Mouse (Mus musculus) cerebellum, adult 9-10 months (tissue): ENCODE results near the gene Disp1.

ENCODE experiments used
- DNase-seq: peaks from one replicate; pipeline ENCODE4 v3.0.0; 2022

Gene Disp1

DNA sequence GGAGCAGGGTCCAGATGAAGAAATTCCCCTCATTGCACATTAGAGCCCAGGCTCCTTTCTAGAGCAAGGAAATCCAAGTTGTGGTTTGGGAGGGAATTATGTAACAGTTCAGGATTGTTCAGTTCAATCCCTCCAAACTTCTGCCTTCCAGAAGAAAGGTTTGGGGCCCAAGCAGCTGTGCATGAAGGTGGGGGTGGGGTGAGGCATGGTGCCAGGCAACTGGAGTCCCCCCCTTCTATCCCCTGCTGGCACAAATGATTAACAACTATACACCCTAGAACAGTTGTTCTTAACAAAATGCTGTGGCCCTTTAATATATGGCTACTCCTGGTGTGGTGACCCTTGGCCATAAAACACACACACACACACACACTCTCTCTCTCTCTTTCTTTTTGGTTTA, 140.2 kb downstream of the Disp1 start:
- no peak for DNase-seq

DNA sequence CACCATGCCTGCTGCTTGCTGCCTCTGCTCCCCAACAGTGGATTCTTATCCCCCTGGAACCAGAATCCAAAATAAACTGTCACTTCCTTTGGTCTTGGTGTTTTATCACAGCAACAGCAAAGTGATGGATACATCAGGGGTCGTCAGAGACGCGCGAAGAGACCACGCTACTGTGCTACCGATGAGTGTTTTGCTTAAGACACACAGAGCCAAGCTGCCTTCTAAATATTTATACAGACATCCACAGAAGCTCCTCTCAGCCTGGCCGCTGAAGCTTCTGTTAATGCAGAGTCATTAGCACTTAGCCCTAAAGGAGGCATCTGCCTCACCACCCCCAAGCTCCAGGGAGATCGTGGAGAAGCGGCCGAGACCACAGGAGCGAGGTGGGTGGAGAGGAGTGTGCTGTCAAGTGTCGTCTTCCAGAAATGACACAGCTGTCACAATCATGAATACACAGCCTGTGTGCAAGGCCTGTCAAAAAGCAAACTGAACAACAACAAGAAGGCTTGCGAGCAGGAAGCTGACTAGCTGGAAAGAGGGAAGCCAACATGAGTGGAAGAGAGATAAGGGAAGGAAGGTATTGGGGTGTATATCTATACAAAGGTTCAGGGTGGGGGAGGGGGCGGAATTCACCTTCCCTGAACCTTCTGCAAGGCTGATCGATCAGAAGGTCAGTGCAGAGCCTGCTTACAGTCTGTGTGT, 146.1 kb downstream of the Disp1 start:
- DNase-seq, result no peak

DNA sequence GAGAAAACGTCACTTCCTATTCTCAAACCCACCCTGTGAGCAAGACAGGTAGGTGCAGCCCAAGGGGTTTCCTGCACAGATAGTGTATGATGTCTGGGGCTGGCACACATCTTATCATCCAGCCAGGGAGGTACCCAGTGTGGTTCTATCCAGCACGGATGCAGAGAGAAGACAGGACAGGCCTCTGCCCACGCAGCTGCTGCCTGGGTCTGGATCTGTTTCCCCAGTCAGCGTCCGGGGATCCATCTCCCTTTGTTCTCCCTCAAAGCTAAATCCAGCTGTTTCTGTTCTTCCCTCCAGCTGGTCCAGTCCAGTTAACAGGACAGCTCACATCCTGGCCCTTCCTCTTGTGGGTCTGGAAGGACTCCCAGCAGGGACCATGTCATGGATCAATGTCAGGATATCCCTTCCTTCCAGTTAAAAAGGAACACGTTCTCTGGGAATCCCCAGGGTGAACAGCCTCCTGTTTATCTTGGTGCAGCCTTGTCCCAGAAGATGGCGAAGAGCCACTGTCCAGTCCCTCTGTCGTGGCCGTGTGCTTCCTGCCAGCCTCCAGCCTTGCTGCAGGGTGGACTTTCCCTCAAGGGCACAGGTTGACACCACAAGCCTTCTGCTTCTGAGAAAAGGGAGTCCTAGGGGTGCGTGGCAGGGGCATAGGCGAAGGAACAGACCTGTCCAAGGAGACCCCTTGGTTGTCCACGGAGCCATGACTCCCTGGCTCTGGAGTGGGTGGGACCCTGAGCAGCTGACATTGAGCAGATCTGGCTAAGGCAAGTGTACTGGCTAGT, 148.9 kb downstream of the Disp1 start:
- DNase-seq, result no peak

DNA sequence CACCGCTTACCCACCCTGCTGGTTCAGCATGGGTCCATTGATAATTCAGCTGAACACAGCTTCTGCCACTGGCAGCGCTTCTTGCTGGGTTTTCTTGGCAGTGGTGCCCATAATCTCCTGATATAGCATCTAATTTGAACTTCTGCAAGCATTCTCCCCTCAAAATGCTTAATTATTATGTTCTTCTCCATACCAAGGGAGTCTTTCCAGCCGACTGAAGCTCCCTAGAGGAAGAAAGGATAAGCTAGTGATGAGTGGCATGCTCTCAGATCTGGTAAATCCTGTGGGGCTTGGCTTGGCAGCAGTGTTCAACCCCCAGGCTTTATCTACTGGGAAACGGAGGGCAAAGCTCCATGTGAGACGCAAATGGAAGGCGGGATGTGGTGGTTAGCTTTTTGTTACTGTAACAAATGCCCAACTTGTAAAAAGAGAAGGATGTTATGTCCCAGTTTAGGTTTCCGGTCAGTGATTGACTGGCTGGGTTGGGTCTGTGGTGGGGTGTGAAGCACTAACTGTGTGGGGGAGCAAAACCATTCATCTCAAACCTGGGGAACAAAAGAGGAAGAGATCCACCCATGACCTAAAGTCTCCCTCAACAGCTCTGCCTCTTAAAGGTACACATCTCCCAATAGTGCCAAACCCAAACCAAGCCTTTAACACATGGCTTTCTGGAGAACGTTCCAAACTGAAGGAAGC, 151.2 kb downstream of the Disp1 start:
- DNase-seq, result no peak

DNA sequence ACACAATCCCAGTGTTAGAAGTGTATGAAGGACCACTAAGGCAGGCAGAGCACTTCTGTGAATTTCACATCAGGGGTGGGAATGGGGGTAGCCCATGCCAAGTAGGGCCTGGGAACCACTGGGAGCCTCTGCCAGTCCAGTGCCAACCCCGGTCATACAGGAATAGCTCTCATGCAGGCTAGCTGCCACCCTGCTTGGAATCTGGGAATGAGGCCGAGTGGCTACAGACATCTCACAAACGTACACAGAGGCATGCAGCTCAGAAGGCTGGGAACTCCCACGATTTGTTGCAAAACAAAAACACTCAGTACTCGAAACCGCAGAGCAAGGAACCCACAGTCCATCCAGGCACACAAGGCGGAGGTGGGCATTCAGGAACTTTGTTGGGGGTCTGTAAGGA, 153.5 kb downstream of the Disp1 start:
- no peak for DNase-seq

DNA sequence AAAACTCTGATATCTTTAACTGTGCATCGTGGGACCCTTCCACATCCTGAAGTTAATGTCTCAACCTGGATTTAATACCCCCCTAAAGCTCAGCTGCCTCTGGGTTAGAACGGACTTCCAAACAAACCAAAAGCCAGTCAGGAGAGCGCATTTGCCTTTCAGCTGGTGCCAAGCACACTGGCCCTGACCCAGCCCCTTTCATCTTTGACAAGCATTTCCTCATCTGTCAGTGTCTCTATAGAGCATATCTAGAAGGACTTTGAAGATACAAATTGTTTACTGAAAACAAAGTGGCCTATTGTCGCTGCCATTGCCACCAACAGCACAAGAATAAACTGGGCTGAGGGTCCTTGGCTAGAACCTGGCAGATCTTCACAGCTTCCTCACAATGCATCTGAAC, 154.3 kb downstream of the Disp1 start:
- no peak for DNase-seq

DNA sequence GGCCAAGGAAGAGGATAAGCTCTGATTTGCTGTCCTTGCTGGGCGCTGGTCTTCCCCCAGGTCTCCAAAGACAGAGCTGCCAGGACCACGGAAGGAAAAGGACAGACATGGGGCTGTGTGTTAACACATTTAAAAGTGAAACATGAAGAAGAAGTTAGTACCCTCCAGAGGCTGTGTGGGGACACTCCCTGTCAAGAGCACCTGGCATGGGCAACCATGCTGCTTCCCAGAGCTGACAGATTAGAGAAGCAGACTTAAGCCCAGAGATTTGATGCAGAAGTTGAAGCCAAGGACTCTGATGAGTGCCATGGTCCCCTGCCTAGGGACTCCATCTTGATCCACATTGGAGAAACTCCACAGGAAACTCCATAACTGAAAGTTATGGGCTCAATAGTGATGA, 160.7 kb downstream of the Disp1 start:
- no peak for DNase-seq

DNA sequence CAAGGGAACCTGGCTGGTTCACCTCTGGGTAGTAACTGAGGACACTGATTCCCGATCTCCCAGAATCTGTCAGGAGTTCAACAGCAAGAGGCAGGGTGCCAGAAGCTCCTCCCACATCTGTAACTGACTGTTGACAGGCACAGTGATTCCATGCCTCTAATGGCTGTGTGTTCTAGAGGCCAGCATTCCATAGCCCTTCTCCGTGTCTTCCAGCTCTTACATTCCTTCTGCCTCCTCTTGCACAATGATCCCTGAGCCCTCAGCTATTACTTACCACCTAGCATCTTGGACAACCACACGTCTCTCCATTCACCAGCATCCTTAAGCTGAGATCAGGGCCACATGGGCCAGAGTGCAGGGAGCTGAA, 165.1 kb downstream of the Disp1 start:
- no peak for DNase-seq

DNA sequence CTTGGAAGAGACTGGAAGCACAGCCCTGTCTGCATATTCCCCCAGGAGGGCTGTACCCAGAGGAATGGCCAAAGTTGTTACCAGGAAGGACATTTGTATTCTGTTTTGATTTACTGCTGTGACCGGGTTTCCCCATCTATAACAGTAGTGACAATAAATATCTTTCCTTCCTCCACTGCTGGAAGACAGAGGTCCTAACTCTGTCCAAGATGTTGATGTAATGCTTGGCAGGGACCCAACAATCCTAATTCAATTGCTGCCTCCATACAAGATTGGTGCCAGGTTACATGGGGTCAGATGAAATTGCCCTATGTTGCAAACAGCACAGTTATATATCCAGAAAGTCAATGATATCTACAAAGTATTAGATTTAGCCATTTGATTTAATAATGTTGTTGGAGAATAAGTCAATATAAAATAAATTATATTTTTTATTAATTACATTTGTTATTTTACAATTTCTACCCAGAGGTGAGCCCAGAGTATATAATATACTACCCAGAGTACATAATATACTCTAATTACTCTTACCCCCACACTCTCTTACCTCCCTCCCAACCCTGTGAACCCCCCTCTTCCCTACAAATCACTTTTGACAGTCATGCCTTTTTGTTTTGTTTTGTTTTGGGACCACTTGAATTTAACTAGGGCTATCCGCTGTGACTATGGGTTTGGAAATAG, 165.6 kb downstream of the Disp1 start:
- DNase-seq, result no peak

DNA sequence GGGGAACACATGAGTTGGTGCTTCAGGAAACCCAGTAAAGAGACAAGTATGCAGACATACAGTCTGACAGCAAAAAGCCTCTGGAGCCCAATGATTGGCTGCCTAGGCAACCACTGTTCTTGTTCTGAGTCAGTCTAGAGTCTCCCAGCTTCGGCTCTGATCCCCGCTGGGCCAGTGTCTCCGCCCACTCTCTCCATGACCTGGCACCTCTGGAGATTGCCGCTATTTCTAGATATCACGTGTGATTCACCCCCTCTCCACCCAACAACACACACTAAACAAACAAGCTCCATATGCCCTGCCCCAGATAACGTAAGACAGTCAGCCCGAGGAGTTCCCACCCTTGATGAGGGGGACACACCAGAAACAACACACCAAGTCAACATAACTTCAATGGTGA, 168.7 kb downstream of the Disp1 start:
- DNase-seq, result no peak

DNA sequence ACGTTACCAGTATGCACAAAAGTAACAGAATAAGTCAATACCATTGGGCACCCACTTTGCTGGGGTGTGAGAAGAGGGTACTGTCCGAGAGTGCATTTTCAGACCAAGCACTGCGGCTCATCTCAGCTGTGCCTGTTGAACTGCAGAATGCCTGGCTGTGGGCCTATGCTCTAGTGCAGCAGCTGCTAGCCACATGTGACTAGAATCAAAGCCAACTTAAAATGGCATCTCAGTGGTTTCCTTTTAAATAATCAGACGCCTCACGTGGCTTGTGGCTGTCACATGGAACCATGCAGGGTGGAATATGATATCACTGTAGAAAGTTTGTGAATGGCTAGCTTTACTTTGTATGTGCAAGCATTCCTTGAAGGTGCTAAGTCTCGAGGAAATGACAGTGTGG, 172.0 kb downstream of the Disp1 start:
- DNase-seq, result no peak

DNA sequence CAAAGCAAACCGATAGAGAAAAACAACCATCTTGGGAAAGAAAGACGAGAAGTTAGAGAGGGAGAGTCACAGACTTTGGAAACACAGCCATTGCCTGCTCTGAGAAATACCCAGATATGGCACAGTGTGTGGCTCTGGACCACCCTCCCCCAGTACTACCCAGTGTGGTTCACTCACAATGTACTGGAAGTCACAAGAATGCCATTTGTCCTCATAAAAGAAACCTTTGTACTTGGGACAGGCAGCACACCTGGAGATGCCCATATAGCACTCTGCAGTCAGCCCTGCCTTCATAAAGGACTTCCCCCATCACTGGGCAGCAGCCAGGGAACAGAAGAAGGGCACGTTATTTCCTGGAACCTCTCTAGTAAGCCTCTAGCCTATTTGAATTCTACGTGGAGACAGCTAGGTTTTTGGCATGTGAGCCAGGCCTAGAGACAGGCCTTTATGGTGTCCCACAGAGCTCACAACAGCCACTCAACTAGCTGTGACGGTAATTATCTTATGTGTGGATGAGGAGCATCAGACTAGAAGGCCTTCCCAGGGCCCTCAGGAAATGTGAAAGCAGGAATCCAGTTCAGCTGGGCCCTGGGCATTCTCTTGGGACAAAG, 173.3 kb downstream of the Disp1 start:
- no peak for DNase-seq

DNA sequence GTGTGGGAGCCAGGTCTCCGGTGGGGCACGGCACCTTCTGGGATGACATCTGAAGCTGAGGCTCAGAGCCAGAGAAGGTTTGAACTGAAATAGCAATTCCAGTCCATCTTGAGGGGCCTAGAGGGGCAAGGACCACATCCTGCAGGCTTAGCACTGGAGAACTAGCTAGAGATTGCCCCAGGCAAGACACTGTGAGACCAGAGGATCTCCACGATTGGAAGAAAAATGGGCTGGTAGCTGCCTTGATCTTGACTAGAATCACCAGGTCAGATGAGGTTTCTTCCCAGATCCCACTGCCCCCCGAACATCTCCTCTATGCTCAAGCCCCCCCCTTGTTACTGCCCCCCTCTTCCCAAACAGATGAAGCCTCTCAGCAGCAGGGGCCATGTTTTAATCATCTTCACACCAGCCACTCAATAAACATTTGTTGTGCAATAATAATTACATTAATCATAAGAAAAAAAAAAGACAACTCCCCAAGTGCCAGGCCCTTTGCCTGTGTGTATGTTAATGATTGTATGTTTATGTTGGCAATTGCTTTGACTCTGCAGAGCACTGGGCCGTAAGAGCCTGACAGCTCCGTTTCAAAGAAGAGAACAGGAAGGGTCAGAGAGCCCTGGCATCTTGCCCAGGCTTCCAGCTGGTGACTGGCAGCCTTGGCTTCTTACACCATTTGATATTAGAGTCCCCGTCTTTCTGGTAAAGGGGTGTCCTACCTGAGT, 174.0 kb downstream of the Disp1 start:
- no peak for DNase-seq

DNA sequence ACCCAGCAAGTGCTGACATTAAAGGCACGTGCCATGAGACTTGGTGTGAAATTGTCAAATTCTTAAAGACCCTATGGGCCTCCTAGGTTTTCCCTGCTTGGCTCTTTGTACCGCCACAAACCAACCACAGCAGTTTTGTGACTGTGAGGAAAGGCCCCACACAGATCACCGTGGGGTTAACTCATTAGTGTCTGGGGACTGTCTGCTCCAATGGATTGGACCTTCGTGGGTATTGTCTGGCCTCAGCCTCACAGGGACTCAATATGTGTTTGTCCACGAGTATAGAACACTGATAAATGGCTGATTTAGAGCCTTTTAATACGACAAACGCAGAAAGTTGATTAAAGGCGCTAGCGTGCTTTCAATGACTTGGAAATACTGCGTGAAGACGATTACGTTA, 175.2 kb downstream of the Disp1 start:
- DNase-seq, result no peak

DNA sequence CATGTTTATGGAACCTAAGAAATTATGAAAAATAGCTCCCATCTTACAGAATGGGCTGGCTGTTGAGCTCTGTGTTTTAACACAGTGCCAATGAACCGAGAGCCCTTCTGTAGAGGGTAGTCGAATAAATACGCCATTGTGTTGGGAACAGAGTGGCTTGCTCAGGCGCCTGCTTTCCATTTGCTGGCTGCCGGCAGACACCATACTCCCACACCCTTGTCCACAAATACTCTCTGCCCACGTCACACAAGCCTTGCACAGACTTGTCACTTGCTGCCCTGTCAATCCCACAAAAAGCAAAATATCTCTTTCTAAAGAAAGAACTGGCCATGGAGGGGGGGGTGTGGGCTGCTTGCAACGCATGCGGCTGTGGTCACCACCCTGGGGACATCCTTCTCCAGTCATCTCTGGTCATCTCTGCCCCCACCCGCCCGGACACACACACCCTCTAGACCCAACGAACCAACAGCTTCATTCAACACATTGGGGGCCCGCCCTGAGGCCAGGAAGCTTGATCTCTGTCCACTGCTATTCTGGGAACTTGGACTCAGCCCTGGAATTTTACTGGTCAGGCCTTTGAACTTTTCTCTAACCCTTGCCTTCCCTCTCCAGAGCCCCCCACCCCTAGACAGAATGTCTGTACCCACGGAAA, 178.0 kb downstream of the Disp1 start:
- DNase-seq, result no peak

DNA sequence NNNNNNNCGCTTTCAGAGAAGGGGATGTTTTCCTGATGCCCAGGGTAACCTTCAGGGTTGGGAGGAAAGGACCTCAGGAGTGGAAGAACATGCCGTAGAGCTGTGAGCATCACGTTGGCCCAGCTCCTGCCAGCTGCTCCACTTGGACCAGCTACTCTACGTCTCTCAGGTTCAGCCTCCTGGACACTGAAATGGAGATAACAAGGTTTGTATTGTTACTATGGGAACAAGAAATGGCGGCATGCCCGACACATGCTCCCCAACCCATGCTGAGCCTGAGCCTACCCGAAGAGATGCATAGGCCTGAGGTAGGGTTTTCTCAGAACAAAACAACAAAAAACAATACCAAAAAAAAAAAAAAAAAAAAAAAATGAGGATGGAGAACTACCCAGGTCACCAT, 179.6 kb downstream of the Disp1 start:
- no peak for DNase-seq

DNA sequence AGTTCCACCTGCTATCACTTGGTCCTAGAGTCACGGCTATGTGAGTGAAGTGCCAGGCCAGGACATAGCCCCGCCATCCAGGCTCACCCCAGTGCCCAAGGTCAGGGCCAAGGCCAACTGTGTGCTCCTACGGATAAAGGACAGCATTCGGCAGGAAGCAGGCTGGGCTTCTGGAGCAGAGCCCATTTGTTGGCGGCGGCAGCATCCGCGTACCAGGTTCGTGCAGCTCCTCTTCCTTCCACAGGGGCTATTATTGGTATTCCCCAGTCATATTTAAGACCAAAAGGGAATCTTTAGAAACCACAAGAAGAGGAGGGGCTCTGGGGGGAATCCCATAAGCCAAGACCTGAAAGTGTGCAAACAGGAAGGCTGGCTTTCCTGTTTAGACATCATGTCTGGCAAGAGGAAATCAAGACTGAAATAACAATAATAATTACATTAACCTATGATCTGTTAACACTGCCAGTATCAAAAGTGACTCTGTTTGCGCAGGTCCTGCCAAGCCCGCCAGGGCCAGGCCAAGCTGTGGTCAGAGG, 180.4 kb downstream of the Disp1 start:
- DNase-seq, result no peak

DNA sequence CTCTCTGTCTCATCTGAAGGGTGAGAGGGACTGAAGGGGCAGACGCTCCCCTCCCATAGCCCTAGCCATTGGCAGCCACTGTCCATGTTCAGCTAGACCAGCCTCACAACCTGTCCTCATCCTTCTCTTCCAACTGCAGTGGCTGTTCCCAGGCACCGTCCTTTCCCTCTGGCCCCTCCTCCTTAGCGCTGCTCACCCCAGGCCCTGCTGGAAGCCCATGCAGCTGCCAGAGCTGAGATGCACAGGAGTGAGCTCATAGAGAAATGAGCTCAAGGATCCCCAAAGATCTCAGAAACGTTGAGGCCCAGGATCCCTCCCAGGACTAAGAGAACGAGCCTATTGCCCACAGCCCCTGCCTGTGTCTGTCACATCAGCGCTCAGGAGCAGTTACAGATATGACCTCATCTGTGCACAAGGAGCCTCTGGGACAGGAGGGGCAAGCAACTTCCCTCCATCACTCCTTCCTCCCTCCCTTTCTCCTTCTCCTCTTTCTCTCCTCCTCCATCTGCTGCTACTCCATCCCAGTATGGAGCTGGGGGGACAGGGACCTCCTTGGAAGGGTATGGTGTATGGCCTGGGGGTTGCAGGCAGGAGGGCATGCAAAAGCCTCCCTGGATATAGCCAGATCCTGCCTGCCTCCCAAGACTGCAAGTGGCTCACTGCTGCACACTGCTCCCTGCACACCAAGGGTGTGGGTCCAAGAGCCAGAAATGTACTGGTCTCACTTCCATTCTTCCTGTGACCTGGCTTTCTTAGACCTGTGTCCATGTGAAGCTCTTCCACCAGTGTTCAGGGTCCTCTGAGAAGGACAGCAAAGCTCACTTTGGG, 181.2 kb downstream of the Disp1 start:
- DNase-seq, result no peak

DNA sequence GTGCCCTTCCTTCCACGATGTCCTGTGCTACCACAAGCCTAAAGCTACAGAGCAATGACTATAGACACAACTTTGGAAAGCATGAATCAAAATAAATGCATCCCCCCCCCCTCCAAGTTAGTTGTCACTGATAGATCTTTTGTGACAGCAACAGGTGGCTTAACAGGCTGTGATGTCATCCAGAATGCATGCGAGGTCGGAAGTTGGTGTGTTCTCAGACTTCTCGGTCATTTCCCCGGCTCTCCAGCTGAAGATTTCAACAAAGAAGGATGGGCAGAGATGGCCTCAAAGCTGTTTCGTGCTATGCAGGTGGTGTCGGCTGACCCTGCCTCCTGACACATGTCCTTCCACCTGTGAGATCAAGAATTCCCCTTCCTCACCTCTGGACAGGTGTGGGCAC, 181.9 kb downstream of the Disp1 start:
- no peak for DNase-seq
